Mouse (Mus musculus): ENCODE data around the gene Hp1bp3. TPM values are rescaled to one million over a fixed set of nuclear protein-coding genes. Genes with fewer than 3 reads are reported as not detected.

Gene Hp1bp3
- polyA plus RNA-seq, 1 experiment, result 34.2 TPM

DNA sequence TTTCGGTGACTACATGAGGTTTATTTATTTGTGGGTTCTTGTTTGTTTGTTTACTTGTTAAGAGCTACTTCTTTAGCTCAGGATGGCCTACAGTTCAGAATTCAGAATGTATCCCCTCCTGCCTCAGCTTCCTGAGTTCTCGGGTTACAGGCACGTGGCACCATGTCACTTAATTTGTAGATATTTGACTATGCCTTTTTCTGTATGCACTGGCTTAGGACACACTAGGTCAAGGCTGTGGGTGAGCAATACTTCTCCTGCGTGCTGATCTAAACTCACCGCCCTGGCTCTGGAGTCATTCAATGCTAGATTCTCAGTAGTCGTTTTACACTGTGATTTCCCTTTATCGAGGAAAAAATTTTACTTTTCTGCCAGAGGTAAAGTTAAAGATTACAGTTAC is 4.7 kb downstream of the Hp1bp3 start:
- Histone ChIP-seq H3K36me3 (ENCODE audit: control insufficient read depth, insufficient read depth, low read length) (peaks cover 17% of the 10 kb centered on the region), H3K27me3 (ENCODE audit: control insufficient read depth, insufficient read depth, low read length) (no peaks in the 10 kb centered on the region), H3K27ac (ENCODE audit: insufficient read depth, low read length) (no peak overlapping the region), H3K4me3 (ENCODE audit: extremely low read depth, insufficient read depth, insufficient read length) (no peak overlapping the region), H3K4me1 (ENCODE audit: control insufficient read depth, insufficient read depth, insufficient read length) (peaks cover 22% of the 10 kb centered on the region)
- no peak for DNase-seq (ENCODE audit: low read depth in 1 of 2, low spot score in 2 of 2)
- 53% methylated on average over 7 of the region's 7 CpGs for WGBS
- TF ChIP-seq CTCF (IDR thresholded peaks at IDR 0.05; ENCODE audit: extremely low read depth, insufficient read depth, insufficient read length, insufficient replicate concordance) (no peak), POLR2A (IDR thresholded peaks at IDR 0.05; ENCODE audit: low read depth, low read length) (no peak)

DNA sequence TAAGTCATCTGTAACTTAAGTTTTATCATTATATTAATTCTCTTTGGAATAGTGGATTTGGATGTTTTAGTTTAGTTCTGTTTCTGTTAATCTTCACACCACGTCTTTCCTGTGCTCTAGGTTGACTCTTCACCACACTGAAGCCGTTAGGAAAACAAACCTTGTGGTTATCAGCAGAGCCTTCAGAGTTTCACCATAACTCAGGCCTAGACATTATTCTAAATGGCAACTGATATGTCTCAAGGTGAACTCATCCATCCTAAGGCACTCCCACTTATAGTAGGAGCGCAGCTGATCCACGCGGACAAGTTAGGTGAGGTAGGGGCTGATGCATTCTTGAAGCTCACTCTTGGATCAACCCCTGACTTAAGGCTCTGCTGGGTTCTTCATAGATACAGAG is 5.3 kb downstream of the Hp1bp3 start:
- Histone ChIP-seq H3K27ac (ENCODE audit: insufficient read depth, low read length) (no peak overlapping the region; the same call in 1 of the 2 replicates), H3K27me3 (ENCODE audit: control insufficient read depth, insufficient read depth, low read length) (no peaks in the 10 kb centered on the region), H3K4me3 (ENCODE audit: extremely low read depth, insufficient read depth, insufficient read length) (no peak overlapping the region), H3K36me3 (ENCODE audit: control insufficient read depth, insufficient read depth, low read length) (peaks cover 24% of the 10 kb centered on the region), H3K4me1 (ENCODE audit: control insufficient read depth, insufficient read depth, insufficient read length) (peaks cover 22% of the 10 kb centered on the region)
- TF ChIP-seq POLR2A (IDR thresholded peaks at IDR 0.05; ENCODE audit: low read depth, low read length) (no peak), CTCF (IDR thresholded peaks at IDR 0.05; ENCODE audit: extremely low read depth, insufficient read depth, insufficient read length, insufficient replicate concordance) (no peak)
- DNase-seq (ENCODE audit: low read depth in 1 of 2, low spot score in 2 of 2), result no peak
- WGBS, result 67% methylated on average over 5 of the region's 5 CpGs

DNA sequence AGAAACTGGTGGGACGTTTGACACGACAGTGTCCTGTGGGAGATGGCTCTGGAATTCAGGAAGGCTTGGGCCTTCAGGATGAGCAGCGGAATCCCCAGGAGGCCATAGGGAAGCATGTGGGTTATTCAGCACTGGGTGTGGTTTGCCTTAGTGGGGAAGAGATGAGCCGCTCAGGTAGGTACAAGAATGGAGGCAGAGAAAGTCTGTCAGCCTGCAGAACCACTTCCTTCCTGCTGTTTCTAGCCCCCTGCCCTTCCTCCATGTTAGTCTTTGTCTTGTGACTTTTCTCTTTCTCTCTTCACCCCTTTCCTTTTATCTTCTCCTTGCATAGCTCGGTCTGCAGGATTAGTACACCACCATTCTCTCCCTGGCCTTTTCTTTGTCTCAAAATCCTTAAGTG is 6.3 kb downstream of the Hp1bp3 start:
- TF ChIP-seq CTCF (IDR thresholded peaks at IDR 0.05; ENCODE audit: extremely low read depth, insufficient read depth, insufficient read length, insufficient replicate concordance), result no peak
- TF ChIP-seq POLR2A (IDR thresholded peaks at IDR 0.05; ENCODE audit: low read depth, low read length), result no peak

DNA sequence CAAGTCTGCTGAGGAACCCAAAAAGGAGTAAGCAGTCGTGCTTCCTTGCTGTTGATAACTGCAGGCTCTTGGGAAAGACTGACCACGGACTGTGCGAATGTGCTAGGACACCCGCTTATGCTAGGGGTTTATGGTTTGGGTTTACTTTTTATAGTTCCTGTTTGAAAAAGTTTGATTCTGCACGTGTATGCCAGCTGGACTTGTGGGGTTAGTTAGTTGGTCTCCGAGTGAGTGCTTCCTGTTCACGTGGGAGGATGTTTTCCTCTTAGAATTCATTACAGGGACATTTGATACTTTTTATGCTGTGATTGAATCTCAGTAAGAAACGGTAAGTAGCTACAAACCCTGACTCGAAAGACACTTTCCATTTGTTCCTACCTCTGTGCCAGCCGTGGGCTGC is 7.5 kb downstream of the Hp1bp3 start:
- DNase-seq (ENCODE audit: low read depth in 1 of 2, low spot score in 2 of 2), result no peak
- Histone ChIP-seq H3K27me3 (ENCODE audit: control insufficient read depth, insufficient read depth, low read length) (no peaks in the 10 kb centered on the region), H3K27ac (ENCODE audit: insufficient read depth, low read length) (peak overlapping the region; percentile 56), H3K4me3 (ENCODE audit: extremely low read depth, insufficient read depth, insufficient read length) (no peak overlapping the region), H3K36me3 (ENCODE audit: control insufficient read depth, insufficient read depth, low read length) (peaks cover 40% of the 10 kb centered on the region), H3K4me1 (ENCODE audit: control insufficient read depth, insufficient read depth, insufficient read length) (peaks cover 18% of the 10 kb centered on the region)
- WGBS, result 29% methylated on average over 10 of the region's 10 CpGs
- no peak for TF ChIP-seq POLR2A (IDR thresholded peaks at IDR 0.05; ENCODE audit: low read depth, low read length)
- TF ChIP-seq CTCF (IDR thresholded peaks at IDR 0.05; ENCODE audit: extremely low read depth, insufficient read depth, insufficient read length, insufficient replicate concordance), result no peak

More for the DNA sequence above, 6.3 kb downstream of the Hp1bp3 start:
- no peaks in the 10 kb centered on the region for H3K27me3 ChIP-seq (ENCODE audit: control insufficient read depth, insufficient read depth, low read length)
- H3K27ac ChIP-seq (ENCODE audit: insufficient read depth, low read length), result peak overlapping the region; percentile 64
- H3K4me1 ChIP-seq (ENCODE audit: control insufficient read depth, insufficient read depth, insufficient read length), result peaks cover 22% of the 10 kb centered on the region
- no peak overlapping the region for H3K4me3 ChIP-seq (ENCODE audit: extremely low read depth, insufficient read depth, insufficient read length)
- DNase-seq (ENCODE audit: low read depth in 1 of 2, low spot score in 2 of 2), result no peak
- peaks cover 30% of the 10 kb centered on the region for H3K36me3 ChIP-seq (ENCODE audit: control insufficient read depth, insufficient read depth, low read length)
- 45% methylated on average over 5 of the region's 5 CpGs for WGBS

DNA sequence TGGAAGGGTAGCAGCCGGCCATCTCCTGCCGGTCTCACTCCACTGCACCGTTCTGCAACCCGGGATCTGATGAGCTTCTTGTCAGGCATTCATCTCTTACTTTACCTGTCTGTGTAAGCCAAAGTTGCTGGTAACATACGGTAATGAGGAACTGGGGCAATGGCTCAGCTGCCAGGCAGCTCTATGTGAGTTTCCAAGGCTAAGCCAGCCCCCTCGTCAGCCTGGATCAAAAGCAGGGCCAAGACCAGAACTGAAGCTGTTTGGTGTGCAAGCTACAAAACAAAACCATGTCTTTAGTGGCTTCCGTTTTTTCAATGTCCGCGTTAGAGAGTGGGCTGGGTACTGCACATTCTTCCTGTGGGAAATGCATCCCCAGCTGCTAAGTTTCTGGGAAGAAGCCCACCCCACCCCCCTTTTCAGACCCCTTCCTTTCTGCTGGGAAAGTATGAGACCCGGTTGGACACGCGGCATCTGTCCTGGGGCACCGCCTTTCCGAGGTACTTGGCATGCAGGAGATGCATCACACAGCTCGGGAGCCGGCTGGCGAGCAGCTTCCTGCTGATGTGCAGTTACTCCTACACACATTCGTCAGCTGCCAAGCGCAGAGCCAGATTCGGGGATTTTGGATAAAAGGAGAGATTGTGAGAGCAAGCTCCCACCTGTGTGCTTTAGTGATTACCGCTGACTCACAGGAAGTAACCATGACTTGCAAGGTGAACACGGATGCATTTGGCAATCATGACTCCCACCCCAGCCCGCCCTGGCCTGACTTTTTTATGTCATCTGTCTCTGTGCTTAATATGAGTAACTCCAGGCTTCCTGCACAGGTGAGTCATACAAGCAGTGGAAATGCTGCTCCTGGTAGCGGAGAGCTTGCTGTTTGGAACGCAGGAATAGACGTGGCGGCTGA is 30.9 kb downstream of the Hp1bp3 start:
- no peak overlapping the region for H3K27ac ChIP-seq (ENCODE audit: insufficient read depth, low read length)
- H3K4me1 ChIP-seq (ENCODE audit: control insufficient read depth, insufficient read depth, insufficient read length), result peaks cover 10% of the 10 kb centered on the region
- DNase-seq (ENCODE audit: low read depth in 1 of 2, low spot score in 2 of 2), result no peak
- 0 out of 2 replicates have a peak, but pooled peaks cover 4% of the 10 kb centered on the region for H3K27me3 ChIP-seq (ENCODE audit: control insufficient read depth, insufficient read depth, low read length)
- peaks cover 16% of the 10 kb centered on the region for H3K36me3 ChIP-seq (ENCODE audit: control insufficient read depth, insufficient read depth, low read length)
- TF ChIP-seq POLR2A (IDR thresholded peaks at IDR 0.05; ENCODE audit: low read depth, low read length) (no peak), CTCF (IDR thresholded peaks at IDR 0.05; ENCODE audit: extremely low read depth, insufficient read depth, insufficient read length, insufficient replicate concordance) (no peak)
- H3K4me3 ChIP-seq (ENCODE audit: extremely low read depth, insufficient read depth, insufficient read length), result no peak overlapping the region
- WGBS, result 64% methylated on average over 27 of the region's 27 CpGs

DNA sequence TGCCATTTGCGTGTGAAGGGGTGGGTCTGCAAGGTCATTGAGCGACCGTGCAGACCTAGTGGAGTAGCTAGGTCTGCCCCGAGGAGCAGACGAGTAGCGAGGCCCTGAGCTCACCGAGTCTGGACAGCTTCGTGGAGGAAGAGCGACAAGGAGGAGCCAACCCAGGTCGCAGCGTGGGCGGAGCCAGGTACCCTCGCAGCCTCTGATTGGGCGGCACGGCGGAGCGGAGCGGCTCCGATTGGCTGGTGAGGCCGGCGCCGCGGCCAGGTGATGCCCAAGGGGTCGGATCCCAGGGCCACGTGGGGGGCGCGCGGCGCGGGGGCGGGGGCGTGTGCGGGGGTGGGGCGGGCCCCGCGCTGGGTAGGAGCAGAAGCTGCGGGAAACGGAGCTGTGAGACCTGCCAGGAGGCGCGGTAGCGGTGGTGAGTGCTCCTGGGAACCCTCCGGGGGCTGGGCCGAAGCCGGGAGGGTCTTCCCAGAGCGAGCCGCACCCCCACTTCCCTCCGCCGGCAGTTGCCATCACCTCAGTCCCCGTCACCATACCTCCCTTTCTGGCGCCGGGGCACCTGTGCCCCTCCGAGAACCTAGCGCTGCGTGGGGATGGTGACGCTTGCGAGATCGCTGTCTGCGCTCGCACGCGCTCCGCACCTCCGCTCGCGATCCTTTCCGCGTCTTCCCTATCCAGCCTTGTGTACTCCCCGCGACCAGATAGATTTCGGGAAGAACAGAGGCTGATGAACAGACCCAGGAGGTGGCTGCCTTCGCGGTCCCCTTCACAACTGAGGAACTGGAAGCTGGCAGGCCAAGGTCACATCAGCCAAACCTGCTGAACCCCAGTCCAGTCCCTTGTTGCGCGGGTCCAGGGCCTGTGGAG is 34.2 kb downstream of the Hp1bp3 start, which contains the start of the genes Sh2d5 and Kif17:
TSS of gene Sh2d5 (plus strand) at position 316 of the 873 bp plus-strand sequence.
TSS of gene Kif17 (plus strand) at position 348 of the 873 bp plus-strand sequence.
- Histone ChIP-seq H3K36me3 (ENCODE audit: control insufficient read depth, insufficient read depth, low read length) (no peaks in the 10 kb centered on the region; the same call in 1 of the 2 replicates), H3K4me1 (ENCODE audit: control insufficient read depth, insufficient read depth, insufficient read length) (peaks cover 15% of the 10 kb centered on the region)
- WGBS, result 2% methylated on average over 60 of the region's 74 CpGs

More for the DNA sequence above, 34.2 kb downstream of the Hp1bp3 start, which contains the start of the genes Sh2d5 and Kif17:
- H3K4me3 ChIP-seq (ENCODE audit: extremely low read depth, insufficient read depth, insufficient read length), result peak within 1 kb of the TSS; percentile 64
- H3K27ac ChIP-seq (ENCODE audit: insufficient read depth, low read length), result no peak within 1 kb of the TSS
- peak; percentile 30 to 84 for DNase-seq (ENCODE audit: low read depth in 1 of 2, low spot score in 2 of 2)
- TF ChIP-seq POLR2A (IDR thresholded peaks at IDR 0.05; ENCODE audit: low read depth, low read length) (no peak), CTCF (IDR thresholded peaks at IDR 0.05; ENCODE audit: extremely low read depth, insufficient read depth, insufficient read length, insufficient replicate concordance) (no peak)
- 0 out of 2 replicates have a peak, but pooled peaks cover 4% of the 10 kb centered on the region for H3K27me3 ChIP-seq (ENCODE audit: control insufficient read depth, insufficient read depth, low read length)

Measured in spleen, adult 2 months (tissue).